Mouse (Mus musculus) testis, postnatal 10 days (tissue): ENCODE results near the gene Gnb2.

Experiments used
- DNase-seq: peaks from one replicate; pipeline ENCODE4 v3.0.0; 2021; ENCODE audit warnings: low spot score

Gene Gnb2

DNA sequence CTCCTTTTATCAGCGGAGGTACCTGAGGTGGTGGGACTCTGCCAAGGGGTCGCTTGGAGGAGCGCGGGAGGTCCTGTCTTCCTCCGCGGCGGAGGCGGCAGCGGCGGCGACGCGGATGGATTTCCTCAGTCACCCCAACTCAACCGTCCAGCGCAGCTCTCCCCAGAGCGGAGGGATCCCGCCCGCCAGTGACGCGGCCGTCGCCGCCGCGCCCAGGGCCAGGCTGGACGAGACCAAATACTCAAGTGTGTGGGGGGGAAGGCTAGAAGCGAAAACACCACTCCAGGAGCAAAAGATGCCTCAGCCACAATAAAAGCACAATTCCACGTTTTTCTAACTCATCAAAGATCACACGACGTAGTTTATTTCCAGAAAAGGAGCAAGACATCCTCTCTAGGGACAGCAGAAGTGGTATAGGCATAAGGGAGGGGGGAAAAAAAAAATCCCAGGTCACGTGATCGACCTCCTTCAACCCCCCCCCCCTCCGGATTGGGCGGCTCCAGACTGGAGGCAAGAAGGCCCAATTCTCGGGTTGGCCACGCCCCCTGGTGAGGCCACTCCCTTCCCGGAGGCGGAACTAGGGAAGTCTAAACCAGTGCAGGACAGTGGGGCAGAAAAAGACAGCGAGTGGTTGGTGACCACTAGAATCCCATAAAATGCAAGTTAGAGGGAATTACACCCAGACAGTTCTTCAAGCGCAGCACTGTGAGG lies at the start of gene Gnb2, which contains the start of gene Epo:
Gnb2 (minus strand) TSS at position 394 of the 711 bp plus-strand sequence.
Epo (minus strand) TSS at position 126 of the 711 bp plus-strand sequence.
- DNase-seq = peak; percentile 99

GRCm38 (mm10) chr5:137582702-137583101 lies 49.4 kb upstream of the Gnb2 start:
- no peak for DNase-seq

DNA sequence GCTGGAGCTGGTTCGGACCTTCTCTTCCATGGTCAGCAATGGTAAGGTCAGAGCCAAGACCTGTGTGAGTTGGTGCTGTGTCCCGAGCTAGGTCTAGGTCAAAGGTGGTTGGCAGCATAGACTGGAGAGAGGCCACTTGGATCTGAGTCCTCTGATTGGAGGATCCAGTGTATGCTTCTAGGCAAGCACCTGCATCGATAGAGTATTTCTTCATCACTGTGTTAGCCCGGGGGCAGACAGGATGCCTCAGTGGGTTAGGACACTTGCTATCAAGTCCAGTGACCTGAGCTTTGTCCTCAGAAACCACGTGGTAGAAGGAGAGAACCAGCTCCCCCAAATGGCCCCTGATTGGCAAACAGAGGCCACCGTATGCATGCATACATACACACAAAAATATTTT lies 46.9 kb upstream of the Gnb2 start:
- no peak for DNase-seq

DNA sequence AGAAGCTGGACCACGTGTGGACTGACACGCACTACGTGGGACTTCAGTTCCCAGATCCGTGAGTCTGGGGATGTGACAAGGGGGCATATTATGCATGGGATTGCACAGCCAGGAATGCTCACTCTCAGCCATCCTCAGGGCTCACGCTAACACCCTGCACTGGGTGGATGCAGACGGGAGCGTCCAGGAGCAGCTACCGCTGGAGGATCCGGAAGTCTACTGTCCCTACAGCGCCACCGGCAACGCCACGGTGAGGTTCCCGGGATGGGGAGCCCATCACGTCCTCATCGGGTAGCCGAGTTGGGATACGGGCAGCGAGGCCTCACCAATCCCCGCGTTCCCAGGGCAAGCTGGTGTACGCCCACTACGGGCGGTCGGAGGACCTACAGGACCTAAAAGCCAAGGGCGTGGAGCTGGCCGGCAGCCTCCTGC lies 41.2 kb upstream of the Gnb2 start:
- DNase-seq = peak; percentile 68

- no peak for DNase-seq
These were observed 37.6 kb upstream of the Gnb2 start for GRCm38 (mm10) chr5:137570691-137571586.

DNA sequence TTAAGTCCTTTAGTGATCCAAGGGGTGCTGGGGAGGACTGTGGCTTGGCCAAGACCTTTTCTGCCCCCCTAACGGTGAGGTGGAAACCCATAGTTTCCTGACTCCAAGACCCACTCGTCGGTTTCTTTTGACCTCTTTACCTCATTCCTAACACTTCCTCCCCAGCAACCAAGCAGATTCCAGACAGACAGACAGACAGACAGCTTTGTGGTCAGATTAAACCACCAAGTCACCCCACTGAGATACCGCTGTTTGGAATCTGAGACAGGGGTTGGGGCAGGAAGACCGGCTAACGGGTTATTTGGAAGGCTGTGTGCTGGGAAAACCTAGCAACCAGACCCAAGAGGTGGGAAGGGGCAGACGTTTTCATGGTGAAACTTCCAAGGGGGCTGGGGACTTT lies 36.9 kb upstream of the Gnb2 start:
- no peak for DNase-seq

- peak; percentile 80 for DNase-seq
These were observed 36.4 kb upstream of the Gnb2 start, which contains the start of gene Tfr2 for GRCm38 (mm10) chr5:137569665-137570064. TSS of gene Tfr2 (plus strand) at chr5:137569840.

DNA sequence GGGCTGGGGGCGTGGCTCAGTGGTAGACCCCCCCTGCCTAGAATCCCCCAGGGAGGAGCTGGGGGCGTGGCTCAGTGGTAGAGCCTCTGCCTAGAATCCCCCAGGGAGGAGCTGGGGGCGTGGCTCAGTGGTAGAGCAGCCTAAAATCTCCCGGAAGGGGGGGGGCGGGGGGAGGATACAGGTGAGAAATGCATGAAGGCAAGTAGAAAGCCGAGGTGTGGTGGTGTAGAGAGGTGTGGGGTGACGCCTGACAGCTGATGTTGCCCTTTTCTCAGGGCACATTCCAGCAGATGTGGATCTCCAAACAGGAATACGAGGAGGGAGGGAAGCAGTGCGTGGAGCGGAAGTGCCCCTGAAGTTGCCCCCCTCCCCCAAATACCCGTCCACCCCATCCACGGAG lies 35.7 kb upstream of the Gnb2 start:
- DNase-seq = no peak

DNA sequence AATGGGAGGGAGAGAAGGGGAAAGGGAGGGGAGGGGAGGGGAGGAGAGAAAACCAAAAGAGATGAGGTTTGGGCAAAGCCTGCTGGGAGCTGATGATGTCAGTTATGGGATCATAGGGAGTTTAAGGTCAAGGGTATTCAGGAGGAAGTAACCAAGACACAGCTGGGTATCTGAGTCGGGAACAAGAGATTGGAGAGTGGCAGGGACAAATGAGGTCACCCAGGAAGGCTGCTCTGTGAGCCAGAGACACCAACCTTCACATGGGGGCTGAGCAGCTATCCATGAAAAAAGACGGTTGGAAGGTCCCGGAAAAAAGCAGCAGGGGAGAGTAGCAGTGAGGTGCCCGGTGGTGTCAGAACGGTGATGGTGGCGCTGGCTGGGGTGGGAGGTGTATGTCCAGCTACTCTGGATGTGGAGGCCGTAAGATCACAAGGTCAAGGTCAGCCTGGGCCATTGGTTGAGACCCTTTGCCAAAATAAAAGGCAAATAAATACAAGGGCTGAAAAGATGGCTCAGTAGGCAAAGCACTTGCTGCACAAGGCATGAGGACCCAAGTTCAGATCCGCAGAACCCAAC lies 35.0 kb upstream of the Gnb2 start:
- peak; percentile 51 for DNase-seq

GRCm38 (mm10) chr5:137566416-137566815 lies 33.1 kb upstream of the Gnb2 start:
- no peak for DNase-seq

DNA sequence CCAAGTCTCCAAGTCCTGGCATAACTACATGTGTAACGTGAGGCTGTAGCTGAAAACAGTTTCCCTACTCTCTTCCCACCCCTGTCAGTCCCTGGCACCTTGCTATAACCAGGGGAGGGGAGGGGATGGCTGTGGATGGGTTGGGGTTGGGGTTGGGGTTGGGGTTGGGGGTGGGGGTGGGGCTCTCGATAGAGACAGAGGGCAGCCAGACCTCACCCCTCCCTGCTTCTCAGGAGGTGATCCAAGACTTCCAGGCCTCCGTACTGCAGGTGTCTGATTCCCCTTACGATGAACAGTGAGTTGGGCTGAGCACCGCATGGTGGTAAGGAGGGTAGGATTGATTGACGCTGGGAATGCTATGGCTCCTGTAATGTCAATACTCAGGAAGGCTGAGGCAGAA lies 32.4 kb upstream of the Gnb2 start:
- no peak for DNase-seq

DNA sequence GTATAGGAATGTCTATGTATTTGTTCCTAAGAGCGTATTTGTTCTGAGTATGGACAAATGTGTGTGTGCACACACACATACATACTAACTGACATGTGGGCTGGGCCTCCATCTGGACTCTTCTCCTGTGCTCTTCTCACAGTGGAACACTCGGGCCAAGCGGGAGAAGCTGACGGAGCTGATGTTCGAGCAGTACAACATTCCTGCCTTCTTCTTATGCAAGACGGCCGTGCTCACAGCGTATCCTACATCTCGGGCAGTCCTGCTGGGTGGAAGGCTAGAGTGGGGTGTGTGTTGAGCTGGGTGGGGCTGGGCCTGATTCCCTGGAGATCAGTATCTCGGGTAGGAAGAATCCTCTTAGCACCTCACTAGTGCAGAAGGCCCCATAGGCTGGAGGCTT lies 29.7 kb upstream of the Gnb2 start:
- DNase-seq = no peak

DNA sequence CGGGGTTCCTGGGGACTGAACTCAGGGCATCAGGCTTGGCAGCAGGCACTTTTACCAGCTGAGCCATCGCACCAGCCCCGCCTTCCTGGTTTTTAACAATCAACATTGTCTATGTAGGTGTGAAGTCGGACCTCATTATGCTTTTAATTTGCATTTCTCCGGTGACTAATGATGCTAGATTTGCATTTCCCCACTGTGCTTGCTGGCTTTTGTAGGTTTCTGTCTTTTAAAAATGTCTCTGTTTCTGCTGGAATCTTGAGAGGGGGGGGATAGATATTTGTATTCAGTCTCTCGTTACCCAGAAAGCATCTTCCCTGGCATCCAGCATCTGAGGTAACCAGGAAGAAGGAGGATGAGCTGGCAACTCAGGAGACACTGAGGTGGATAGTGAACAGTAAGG lies 28.2 kb upstream of the Gnb2 start:
- DNase-seq = no peak

GRCm38 (mm10) chr5:137553898-137554297 lies 20.6 kb upstream of the Gnb2 start:
- no peak for DNase-seq

DNA sequence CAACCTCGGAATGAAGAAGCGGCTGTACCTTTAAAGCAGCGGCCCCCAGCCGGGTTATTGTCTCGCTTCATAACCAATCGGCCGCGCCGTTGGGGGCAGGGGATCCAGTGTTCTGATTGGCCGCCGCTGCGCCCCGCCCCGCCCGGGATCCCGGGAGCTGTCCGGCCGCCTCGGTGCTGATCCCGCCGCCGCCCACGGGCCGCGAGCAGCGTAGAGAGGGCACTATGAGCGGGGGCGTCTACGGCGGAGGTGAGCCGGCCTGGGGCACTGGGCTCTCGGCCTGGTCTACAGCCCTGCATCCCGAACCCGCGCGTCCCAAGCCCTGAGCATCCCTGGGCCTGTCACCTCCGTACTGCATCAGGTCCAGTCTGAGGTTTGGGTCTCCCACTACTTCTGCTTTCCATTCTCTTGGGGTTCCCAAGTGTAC lies 20.1 kb upstream of the Gnb2 start, which contains the start of gene Actl6b:
Actl6b (plus strand) TSS at position 107 of the 427 bp plus-strand sequence.
- DNase-seq = peak; percentile 89

- DNase-seq = no peak
These were observed 19.7 kb upstream of the Gnb2 start for GRCm38 (mm10) chr5:137553000-137553399.

GRCm38 (mm10) chr5:137551119-137551518 lies 17.8 kb upstream of the Gnb2 start:
- no peak for DNase-seq

DNA sequence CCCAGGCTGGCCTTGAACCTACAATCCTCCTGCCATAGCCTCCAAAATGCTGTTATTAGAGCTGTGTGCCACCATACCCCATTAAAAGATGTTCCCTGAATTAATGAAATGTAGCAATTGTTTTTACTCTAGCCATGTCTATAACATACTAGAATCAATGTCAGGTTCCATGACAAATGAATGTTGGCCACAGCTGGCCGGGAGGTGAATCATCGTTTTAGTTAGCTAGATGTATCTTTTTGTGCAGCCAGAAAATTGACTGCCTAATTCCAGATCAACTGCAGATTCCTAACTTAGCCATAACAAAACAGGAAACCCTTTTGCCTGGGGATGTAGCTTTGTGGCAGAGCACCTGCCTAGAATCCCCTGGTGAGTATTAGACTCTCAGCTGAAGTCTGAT lies 16.5 kb upstream of the Gnb2 start:
- DNase-seq = no peak

- DNase-seq = no peak
These were observed 12.3 kb upstream of the Gnb2 start for GRCm38 (mm10) chr5:137545596-137545995.

GRCm38 (mm10) chr5:137544926-137545325 lies 11.6 kb upstream of the Gnb2 start:
- no peak for DNase-seq

DNA sequence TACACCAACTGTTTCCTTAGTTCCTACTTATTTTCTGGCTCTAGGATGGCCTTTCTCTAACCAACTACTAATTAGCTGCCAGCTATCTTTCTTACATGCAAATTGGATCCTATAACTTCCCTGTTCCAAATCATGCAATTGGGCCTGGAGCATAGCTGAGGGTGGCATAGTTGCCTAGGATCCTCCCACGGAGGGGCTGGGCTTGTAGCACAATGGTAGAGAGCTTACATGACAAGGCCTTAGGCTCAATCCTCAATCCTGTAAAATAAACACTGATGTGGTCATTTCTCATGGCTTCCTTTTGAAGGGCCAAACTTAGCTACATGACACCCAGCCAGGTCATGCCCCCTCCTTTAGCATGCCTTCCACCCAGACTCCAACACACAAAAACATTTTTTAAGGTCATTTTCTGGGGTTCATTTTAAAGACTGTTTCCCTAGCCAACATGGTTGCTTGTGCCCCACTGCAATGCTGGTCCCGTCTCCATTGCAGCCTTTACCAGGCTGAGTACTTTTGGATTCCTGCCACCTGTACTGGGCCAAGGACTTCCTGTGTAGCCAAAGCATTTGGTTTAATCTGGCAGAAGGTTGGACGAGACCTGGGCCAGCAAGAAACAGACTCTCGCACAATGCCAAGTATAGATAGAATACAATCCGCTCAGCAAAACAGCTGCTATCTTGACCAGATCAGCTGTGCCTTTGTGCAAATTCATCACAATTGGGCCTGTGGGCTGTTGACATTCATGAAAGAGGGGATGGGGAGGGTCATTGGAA lies 8.6 kb upstream of the Gnb2 start:
- no peak for DNase-seq

DNA sequence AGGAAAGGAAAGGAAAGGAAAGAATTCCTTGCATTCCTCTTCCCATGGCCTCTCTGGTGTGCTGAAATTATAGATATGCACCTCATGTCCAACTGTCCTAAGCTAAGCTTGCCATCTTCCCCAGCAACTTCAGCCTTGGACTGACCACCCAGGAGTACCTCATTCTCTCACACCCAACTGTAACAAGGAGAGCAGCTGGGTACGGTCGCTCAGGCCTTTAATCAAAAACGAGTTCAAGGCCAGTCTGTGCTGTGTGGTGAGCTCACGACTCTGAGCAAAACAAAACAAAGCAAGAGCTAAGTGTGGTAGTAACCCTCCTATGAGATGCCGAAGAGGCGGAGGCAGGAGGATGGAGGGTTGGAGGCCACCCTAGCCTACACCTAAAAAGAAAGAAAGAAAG lies 7.7 kb upstream of the Gnb2 start:
- no peak for DNase-seq
